Mouse (Mus musculus) G1E (cell line): ENCODE measurements at regions not wholly inside any gene's neighbourhood (a gene's known extent, or its start where the extent isn't known, plus 50 kb on each side); places are given as distances from the start of the nearest gene placed in this dataset.

Experiments used
- ATAC-seq: 2 replicates; pipeline ENCODE4 v1.8.0; 2016; ENCODE audit warnings: mild to moderate bottlenecking; ENCODE audit not compliant: insufficient number of reproducible peaks, poor library complexity, low FRiP score, severe bottlenecking; ENCODE audit errors: extremely low read depth
- DNase-seq: peaks from one replicate; pipeline ENCODE4 v3.0.0; 2012; ENCODE audit warnings: low spot score
- H3K27me3 ChIP-seq: 2 replicates; pipeline ENCODE4 v1.6.1; 2012; ENCODE audit warnings: mild to moderate bottlenecking, low read length, inconsistent platforms; ENCODE audit not compliant: insufficient read depth
- H3K36me3 ChIP-seq: replicated peaks from 2 replicates; pipeline ENCODE3; 2012; ENCODE audit warnings: mild to moderate bottlenecking, inconsistent platforms
- H3K4me1 ChIP-seq: 2 replicates; pipeline ENCODE4 v1.6.1; 2012; ENCODE audit warnings: low read depth, low read length, inconsistent platforms, mixed read lengths; ENCODE audit not compliant: insufficient read depth
- H3K4me3 ChIP-seq: 2 replicates; pipeline ENCODE4 v1.5.1; 2012; ENCODE audit warnings: low read depth, mild to moderate bottlenecking, inconsistent platforms, low read length, moderate library complexity, mixed read lengths
- H3K9me3 ChIP-seq: replicated peaks from 2 replicates; pipeline ENCODE4 v1.6.1; 2012; ENCODE audit warnings: inconsistent platforms
- CTCF ChIP-seq: IDR thresholded peaks from 2 replicates; pipeline ENCODE4 v1.5.1; 2012; ENCODE audit warnings: low read depth, low read length, inconsistent platforms, mixed read lengths
- GATA1 ChIP-seq: IDR thresholded peaks from 2 replicates; pipeline ENCODE4 v1.6.1; 2012; ENCODE audit warnings: borderline replicate concordance, low read length, inconsistent platforms, mixed read lengths
- GATA2 ChIP-seq: IDR thresholded peaks from 2 replicates; pipeline ENCODE4 v1.6.1; 2012; ENCODE audit warnings: low read depth, low read length, inconsistent platforms, borderline replicate concordance
- POLR2AphosphoS5 ChIP-seq: IDR thresholded peaks from 2 replicates; pipeline ENCODE4 v1.6.1; 2012; ENCODE audit warnings: low read depth, low read length, inconsistent platforms; ENCODE audit not compliant: insufficient replicate concordance
- TAL1 ChIP-seq: conservative IDR thresholded peaks from 2 replicates; pipeline ENCODE4 v1.6.1; 2012; ENCODE audit warnings: low read depth, low read length, inconsistent platforms, mixed read lengths

- Histone ChIP-seq H3K27me3 (no peaks in the 10 kb centered on the region), H3K4me3 (no peak overlapping the region), H3K36me3 (no peaks in the 10 kb centered on the region), H3K4me1 (no peaks in the 10 kb centered on the region), H3K9me3 (peaks cover 54% of the 10 kb centered on the region)
- ATAC-seq (no peak), DNase-seq (no peak)
- TF ChIP-seq TAL1, result no peak
- no peak for TF ChIP-seq GATA1
- TF ChIP-seq POLR2AphosphoS5, result no peak
- TF ChIP-seq CTCF, result no peak
- TF ChIP-seq GATA2, result no peak
These were observed 334.5 kb upstream of the Trpc7 start for GRCm38 (mm10) chr13:57230253-57230652.

GRCm38 (mm10) chr13:57221092-57221491 is 325.3 kb upstream of the Trpc7 start:
- H3K4me1 ChIP-seq, result no peaks in the 10 kb centered on the region
- H3K9me3 ChIP-seq, result peaks cover 65% of the 10 kb centered on the region
- no peak overlapping the region for H3K4me3 ChIP-seq
- H3K36me3 ChIP-seq, result no peaks in the 10 kb centered on the region
- DNase-seq (no peak), ATAC-seq (no peak)
- no peak for TF ChIP-seq CTCF
- no peak for TF ChIP-seq POLR2AphosphoS5
- TF ChIP-seq TAL1, result no peak
- no peak for TF ChIP-seq GATA1
- no peak for TF ChIP-seq GATA2
- no peaks in the 10 kb centered on the region for H3K27me3 ChIP-seq

- DNase-seq (no peak), ATAC-seq (no peak)
- TF ChIP-seq GATA1 (no peak), GATA2 (no peak), CTCF (no peak), POLR2AphosphoS5 (no peak), TAL1 (no peak)
- no peaks in the 10 kb centered on the region for H3K36me3 ChIP-seq
- H3K4me3 ChIP-seq, result no peak overlapping the region
- no peaks in the 10 kb centered on the region for H3K27me3 ChIP-seq
- H3K4me1 ChIP-seq, result no peaks in the 10 kb centered on the region
- H3K9me3 ChIP-seq, result peaks cover 49% of the 10 kb centered on the region
These were observed 320.4 kb upstream of the Trpc7 start for GRCm38 (mm10) chr13:57216161-57216560.

GRCm38 (mm10) chr13:57212251-57212650 is 316.5 kb upstream of the Trpc7 start:
- TF ChIP-seq CTCF (no peak), GATA1 (no peak), GATA2 (no peak), POLR2AphosphoS5 (no peak), TAL1 (no peak)
- Histone ChIP-seq H3K27me3 (no peaks in the 10 kb centered on the region), H3K4me1 (no peaks in the 10 kb centered on the region), H3K9me3 (peaks cover 27% of the 10 kb centered on the region), H3K36me3 (no peaks in the 10 kb centered on the region), H3K4me3 (no peak overlapping the region)
- ATAC-seq, result no peak
- no peak for DNase-seq

- ATAC-seq (no peak), DNase-seq (no peak)
- no peaks in the 10 kb centered on the region for H3K27me3 ChIP-seq
- H3K9me3 ChIP-seq, result peaks cover 53% of the 10 kb centered on the region
- TF ChIP-seq TAL1 (no peak), GATA2 (no peak), POLR2AphosphoS5 (no peak), CTCF (no peak), GATA1 (no peak)
- H3K36me3 ChIP-seq, result no peaks in the 10 kb centered on the region
- H3K4me3 ChIP-seq, result no peak overlapping the region
- H3K4me1 ChIP-seq, result no peaks in the 10 kb centered on the region
These were observed 295.4 kb upstream of the Trpc7 start for GRCm38 (mm10) chr13:57191195-57191594.

- no peak for DNase-seq
- no peak for ATAC-seq
- H3K36me3 ChIP-seq, result no peaks in the 10 kb centered on the region
- H3K4me3 ChIP-seq, result no peak overlapping the region
- H3K9me3 ChIP-seq, result peaks cover 63% of the 10 kb centered on the region
- TF ChIP-seq POLR2AphosphoS5, result no peak
- TF ChIP-seq GATA1, result no peak
- TF ChIP-seq GATA2, result no peak
- no peak for TF ChIP-seq TAL1
- TF ChIP-seq CTCF, result no peak
- no peaks in the 10 kb centered on the region for H3K4me1 ChIP-seq
- H3K27me3 ChIP-seq, result no peaks in the 10 kb centered on the region
These were observed 293.5 kb upstream of the Trpc7 start for GRCm38 (mm10) chr13:57189246-57189645.

GRCm38 (mm10) chr13:57186168-57186567 is 290.4 kb upstream of the Trpc7 start:
- H3K4me3 ChIP-seq, result no peak overlapping the region
- no peaks in the 10 kb centered on the region for H3K36me3 ChIP-seq
- no peak for DNase-seq
- H3K4me1 ChIP-seq, result no peaks in the 10 kb centered on the region
- peaks cover 65% of the 10 kb centered on the region for H3K9me3 ChIP-seq
- no peak for ATAC-seq
- no peaks in the 10 kb centered on the region for H3K27me3 ChIP-seq
- TF ChIP-seq GATA1, result no peak
- no peak for TF ChIP-seq TAL1
- no peak for TF ChIP-seq POLR2AphosphoS5
- TF ChIP-seq CTCF, result no peak
- no peak for TF ChIP-seq GATA2
